Mouse (Mus musculus) testis, postnatal 10 days (tissue): ENCODE results near the gene Olfr9.
"Not testable (repeated sequence)": the region's sequence is repeated elsewhere in the genome, so short reads cannot be mapped to it uniquely, and the experiment has no call there.

Source experiments
- DNase-seq: peaks from one replicate; pipeline ENCODE4 v3.0.0; 2021; ENCODE audit warnings: low spot score

The Olfr9 gene

GRCm38 (mm10) chr10:129004032-129004920 is 15.0 kb downstream of the Olfr9 start:
- DNase-seq: no peak

- no peak for DNase-seq
Observed at GRCm38 (mm10) chr10:129010288-129010841, 21.1 kb downstream of the Olfr9 start, which contains the start of gene Olfr763. Gene Olfr763, plus strand, starts transcription at chr10:129010791.

GRCm38 (mm10) chr10:129011511-129011910 is 22.3 kb downstream of the Olfr9 start:
- DNase-seq: not testable (repeated sequence)

- no peak for DNase-seq
Observed at GRCm38 (mm10) chr10:129014477-129014876, 25.2 kb downstream of the Olfr9 start.

- no peak for DNase-seq
Observed at GRCm38 (mm10) chr10:129023319-129023718, 34.1 kb downstream of the Olfr9 start.

GRCm38 (mm10) chr10:129026018-129026662 is 36.9 kb downstream of the Olfr9 start:
- peak; percentile 66 for DNase-seq

GRCm38 (mm10) chr10:129028343-129028742 is 39.1 kb downstream of the Olfr9 start:
- no peak for DNase-seq

GRCm38 (mm10) chr10:129039796-129040195 is 50.6 kb downstream of the Olfr9 start, which contains the start of gene Olfr764-ps1:
Gene Olfr764-ps1, minus strand, starts transcription at chr10:129039896.
- DNase-seq: no peak
